Mouse (Mus musculus) limb, embryonic 12.5 days (tissue): Measurements from ENCODE around the gene Ptov1. TPM values are rescaled to one million over a fixed set of nuclear protein-coding genes. Genes with fewer than 3 reads are reported as not detected.
A peak's percentile ranks its signal among the peaks of the same experiment; 100 is the strongest.

Experiments used
- ATAC-seq: fragments of 200-750 bp; cut with Nextera tagmentation; 2 replicates; pipeline ENCODE4 v1.8.0; 2017; ENCODE audit warnings: low read depth, moderate TSS enrichment; ENCODE audit not compliant: insufficient number of reproducible peaks, insufficient read depth, low FRiP score, low TSS enrichment
- H3K27ac ChIP-seq: fragments of 300-500 bp; sonication (generic); 2 replicates; pipeline ENCODE4 v1.5.1; 2016; ENCODE audit warnings: mild to moderate bottlenecking, moderate library complexity
- H3K27me3 ChIP-seq: fragments of 300-500 bp; sonication (generic); 2 replicates; pipeline ENCODE4 v1.6.1; 2016; ENCODE audit warnings: mild to moderate bottlenecking, moderate library complexity
- H3K36me3 ChIP-seq: fragments of 300-500 bp; sonication (generic); 2 replicates; pipeline ENCODE4 v1.6.1; 2016; ENCODE audit warnings: mild to moderate bottlenecking, moderate library complexity
- H3K4me1 ChIP-seq: fragments of 300-500 bp; sonication (generic); replicated peaks from 2 replicates; pipeline ENCODE4 v1.6.1; 2016
- H3K4me2 ChIP-seq: fragments of 300-500 bp; sonication (generic); 2 replicates; pipeline ENCODE4 v1.6.1; 2016; ENCODE audit warnings: mild to moderate bottlenecking, moderate library complexity
- H3K4me3 ChIP-seq: fragments of 300-500 bp; sonication (generic); replicated peaks from 2 replicates; pipeline ENCODE4 v1.5.1; 2016; ENCODE audit warnings: mild to moderate bottlenecking
- H3K9ac ChIP-seq: fragments of 300-500 bp; sonication (generic); replicated peaks from 2 replicates; pipeline ENCODE4 v1.6.1; 2016; ENCODE audit warnings: mild to moderate bottlenecking, moderate library complexity
- H3K9me3 ChIP-seq: fragments of 300-500 bp; sonication (generic); 2 replicates; pipeline ENCODE4 v1.6.1; 2016; ENCODE audit warnings: mild to moderate bottlenecking, moderate library complexity
- WGBS: fragments of 180-500 bp; shearing (Covaris S2); methylation state at CpG from one replicate; pipeline ENCODE4 v1.1.7; 2016; 5-methylcytosine and 5-hydroxymethylcytosine counted together
- polyA plus RNA-seq: library from polyadenylated mRNA; unstranded; fragments of >200 nt; fragmentation: Nextera tagmentation; extraction: Ambion mirVana; gene quantifications from 2 replicates; pipeline ENCODE4 v1.2.1, GENCODE M21; 2016

Gene Ptov1
- polyA plus RNA-seq, 1 experiment from 2014 or later, result 615 TPM

- H3K4me2 ChIP-seq, result peak within 1 kb of the TSS; percentile 88
- peak within 1 kb of the TSS; percentile 73 for H3K9ac ChIP-seq
- peak within 1 kb of the TSS; percentile 89 for H3K27ac ChIP-seq
- WGBS, result under 1% methylated on average over 32 of the region's 32 CpGs
- H3K4me3 ChIP-seq, result peak within 1 kb of the TSS; percentile 67
- peak; percentile 5; the same call in 1 of the 2 replicates for ATAC-seq
- no peaks in the 10 kb centered on the region for H3K27me3 ChIP-seq
- H3K36me3 ChIP-seq, result peaks cover 32% of the 10 kb centered on the region
- peaks cover 50% of the 10 kb centered on the region for H3K4me1 ChIP-seq
- no peaks in the 10 kb centered on the region for H3K9me3 ChIP-seq
Measured at GRCm38 (mm10) chr7:44857042-44857552, 12.5 kb downstream of the Ptov1 start, which contains the start of gene Pnkp. Pnkp (plus strand) TSS chr7:44857139.

- Histone ChIP-seq H3K9me3 (no peaks in the 10 kb centered on the region), H3K36me3 (peaks cover 31% of the 10 kb centered on the region), H3K27me3 (no peaks in the 10 kb centered on the region), H3K4me3 (peak overlapping the region; percentile 67), H3K27ac (peak overlapping the region; percentile 89), H3K9ac (peak overlapping the region; percentile 73; the same call in 1 of the 2 replicates), H3K4me1 (peaks cover 50% of the 10 kb centered on the region), H3K4me2 (peak overlapping the region; percentile 88)
- 63% methylated on average over 9 of the region's 9 CpGs for WGBS
- no peak for ATAC-seq
Measured at GRCm38 (mm10) chr7:44856265-44856916, 13.2 kb downstream of the Ptov1 start.

GRCm38 (mm10) chr7:44855036-44855435 lies 14.6 kb downstream of the Ptov1 start:
- H3K9ac ChIP-seq, result peak overlapping the region; percentile 66
- H3K4me3 ChIP-seq, result peak overlapping the region; percentile 52
- H3K36me3 ChIP-seq, result peaks cover 28% of the 10 kb centered on the region
- no peak for ATAC-seq
- H3K4me2 ChIP-seq, result peak overlapping the region; percentile 91
- peaks cover 56% of the 10 kb centered on the region for H3K4me1 ChIP-seq
- no peaks in the 10 kb centered on the region for H3K27me3 ChIP-seq
- H3K9me3 ChIP-seq, result no peaks in the 10 kb centered on the region
- WGBS, result 44% methylated on average over 10 of the region's 10 CpGs
- H3K27ac ChIP-seq, result peak overlapping the region; percentile 89

DNA sequence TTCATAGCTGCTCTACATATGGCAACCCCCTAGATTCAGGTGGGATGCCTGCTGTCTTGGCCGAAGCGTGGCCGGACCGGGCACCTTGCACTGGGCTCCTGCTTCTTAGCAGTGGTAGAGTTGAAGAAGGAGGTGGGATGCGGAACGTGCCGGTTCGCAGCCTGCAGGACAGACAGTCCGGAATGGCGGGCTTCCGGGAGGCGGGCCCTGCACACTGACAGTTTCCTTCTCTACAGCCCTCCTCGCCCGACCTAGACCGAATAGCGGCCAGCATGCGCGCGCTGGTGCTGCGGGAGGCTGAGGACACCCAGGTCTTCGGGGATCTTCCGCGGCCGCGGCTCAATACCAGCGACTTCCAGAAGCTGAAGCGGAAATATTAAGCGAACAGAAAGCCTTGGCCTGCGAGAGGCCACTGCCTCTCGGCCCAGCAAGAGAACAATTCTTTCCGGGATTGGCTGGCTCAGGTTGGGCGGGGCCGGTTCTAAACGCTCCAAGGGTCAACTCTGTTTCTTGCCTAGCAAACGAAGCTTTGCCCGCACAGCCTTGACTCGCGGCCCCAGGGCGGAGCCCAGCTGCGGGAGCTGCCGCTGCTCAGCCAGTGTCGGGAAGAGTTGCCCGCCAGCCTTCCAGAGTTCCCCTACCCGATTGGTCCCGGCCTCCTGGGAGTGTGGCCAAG lies 15.1 kb downstream of the Ptov1 start:
- no peaks in the 10 kb centered on the region for H3K9me3 ChIP-seq
- H3K4me2 ChIP-seq, result peak overlapping the region; percentile 91
- H3K4me3 ChIP-seq, result peak overlapping the region; percentile 52
- peak overlapping the region; percentile 66 for H3K9ac ChIP-seq
- peaks cover 56% of the 10 kb centered on the region for H3K4me1 ChIP-seq
- under 1% methylated on average over 45 of the region's 45 CpGs for WGBS
- H3K36me3 ChIP-seq, result peaks cover 23% of the 10 kb centered on the region
- 0 out of 2 replicates have a peak, but pooled peaks have one; percentile 19 for ATAC-seq
- peak overlapping the region; percentile 89 for H3K27ac ChIP-seq
- H3K27me3 ChIP-seq, result no peaks in the 10 kb centered on the region

DNA sequence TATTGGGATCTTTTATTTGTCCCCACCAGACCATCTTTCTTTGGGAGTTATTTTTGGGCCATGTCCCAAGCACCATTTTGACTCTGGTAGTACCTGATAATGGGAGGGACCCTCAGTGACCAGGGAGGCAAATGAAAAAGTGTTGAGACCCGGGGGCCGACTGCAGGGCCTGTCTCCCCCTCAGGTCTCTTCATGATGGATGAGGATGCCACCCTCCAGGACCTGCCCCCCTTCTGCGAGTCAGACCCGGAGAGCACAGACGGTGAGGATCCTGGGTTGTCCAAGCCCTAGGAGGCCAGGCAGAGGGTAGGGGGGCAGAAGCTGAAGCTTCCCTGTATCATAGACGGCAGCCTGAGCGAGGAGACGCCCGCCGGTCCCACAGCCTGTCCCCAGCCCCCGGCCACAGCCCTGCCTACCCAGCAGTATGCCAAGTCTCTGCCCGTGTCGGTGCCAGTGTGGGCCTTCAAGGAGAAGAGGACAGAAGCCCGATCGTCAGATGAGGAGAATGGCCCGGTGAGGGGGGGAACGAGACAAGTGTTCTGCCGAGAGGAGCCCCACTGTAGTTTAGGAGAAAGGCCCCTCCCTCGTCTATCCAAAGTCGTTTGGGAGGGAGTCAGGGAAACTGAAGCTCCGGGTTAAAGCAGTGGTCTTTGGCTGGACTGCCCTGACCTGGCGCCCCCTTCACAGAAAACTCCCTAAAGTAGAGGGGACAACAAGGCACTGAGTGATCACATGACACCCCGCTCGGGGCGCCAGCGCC lies 15.8 kb downstream of the Ptov1 start:
- no peak for ATAC-seq
- no peaks in the 10 kb centered on the region for H3K9me3 ChIP-seq
- peak overlapping the region; percentile 91 for H3K4me2 ChIP-seq
- H3K27me3 ChIP-seq, result no peaks in the 10 kb centered on the region
- 36% methylated on average over 26 of the region's 26 CpGs for WGBS
- peak overlapping the region; percentile 66 for H3K9ac ChIP-seq
- peak overlapping the region; percentile 89 for H3K27ac ChIP-seq
- peaks cover 22% of the 10 kb centered on the region for H3K36me3 ChIP-seq
- H3K4me1 ChIP-seq, result peaks cover 56% of the 10 kb centered on the region
- peak overlapping the region; percentile 52 for H3K4me3 ChIP-seq

DNA sequence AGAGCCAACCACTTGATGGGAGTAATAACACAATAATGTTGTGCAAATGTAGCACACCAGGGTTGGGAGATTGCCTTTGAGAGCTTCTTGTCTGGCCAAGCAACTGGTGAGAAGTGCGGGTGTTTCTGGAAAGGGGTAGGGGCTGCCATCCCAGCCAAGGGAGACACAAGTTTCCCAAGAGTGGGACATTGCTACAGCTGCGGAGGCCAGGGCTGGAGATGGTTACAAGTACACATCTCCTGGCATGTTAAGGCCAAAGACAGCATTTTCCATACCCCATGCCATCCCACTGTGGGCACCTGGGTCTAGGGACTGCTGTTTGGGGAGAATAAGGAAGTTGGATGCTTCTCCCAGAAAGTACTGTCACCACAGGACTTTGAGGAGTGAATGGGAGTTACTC lies 16.5 kb downstream of the Ptov1 start:
- H3K36me3 ChIP-seq, result peaks cover 19% of the 10 kb centered on the region
- H3K27ac ChIP-seq, result no peak overlapping the region
- H3K9ac ChIP-seq, result no peak overlapping the region
- no peaks in the 10 kb centered on the region for H3K27me3 ChIP-seq
- no peak for ATAC-seq
- H3K4me1 ChIP-seq, result peaks cover 49% of the 10 kb centered on the region
- whole genome bisulfite sequencing, result 94% methylated on average over 2 of the region's 2 CpGs
- H3K4me2 ChIP-seq, result no peak overlapping the region
- no peaks in the 10 kb centered on the region for H3K9me3 ChIP-seq
- no peak overlapping the region for H3K4me3 ChIP-seq

GRCm38 (mm10) chr7:44852259-44853027 lies 17.1 kb downstream of the Ptov1 start:
- peaks cover 50% of the 10 kb centered on the region for H3K4me1 ChIP-seq
- 89% methylated on average over 36 of the region's 36 CpGs for WGBS
- H3K36me3 ChIP-seq, result peaks cover 19% of the 10 kb centered on the region
- no peak for ATAC-seq
- H3K9me3 ChIP-seq, result no peaks in the 10 kb centered on the region
- H3K9ac ChIP-seq, result no peak overlapping the region
- H3K27me3 ChIP-seq, result no peaks in the 10 kb centered on the region
- H3K4me2 ChIP-seq, result no peak overlapping the region
- H3K27ac ChIP-seq, result no peak overlapping the region
- peak overlapping the region; percentile 7; the same call in 1 of the 2 replicates for H3K4me3 ChIP-seq

- ATAC-seq, result no peak
- peaks cover 22% of the 10 kb centered on the region for H3K36me3 ChIP-seq
- WGBS, result 91% methylated on average over 12 of the region's 12 CpGs
- H3K4me2 ChIP-seq, result no peak overlapping the region
- H3K27ac ChIP-seq, result no peak overlapping the region
- H3K4me3 ChIP-seq, result no peak overlapping the region
- no peak overlapping the region for H3K9ac ChIP-seq
- no peaks in the 10 kb centered on the region for H3K9me3 ChIP-seq
- peaks cover 50% of the 10 kb centered on the region for H3K4me1 ChIP-seq
- H3K27me3 ChIP-seq, result no peaks in the 10 kb centered on the region
Measured at GRCm38 (mm10) chr7:44851625-44852234, 17.9 kb downstream of the Ptov1 start.

GRCm38 (mm10) chr7:44850789-44851624 lies 18.6 kb downstream of the Ptov1 start:
- Histone ChIP-seq H3K4me1 (peaks cover 45% of the 10 kb centered on the region), H3K4me3 (peak overlapping the region; percentile 78), H3K27ac (peak overlapping the region; percentile 96; the same call in 1 of the 2 replicates), H3K9me3 (no peaks in the 10 kb centered on the region), H3K27me3 (no peaks in the 10 kb centered on the region), H3K9ac (peak overlapping the region; percentile 68), H3K36me3 (peaks cover 29% of the 10 kb centered on the region), H3K4me2 (peak overlapping the region; percentile 85)
- no peak for ATAC-seq
- WGBS, result 81% methylated on average over 8 of the region's 8 CpGs
